Mouse (Mus musculus) ZHBTc4 (cell line): ENCODE data around the gene Ltc4s.

ENCODE experiments used
- DNase-seq: peaks from one replicate; pipeline ENCODE4 v3.0.0-alpha.2; 2011; ENCODE audit warnings: low read depth, low spot score

Gene Ltc4s

DNA sequence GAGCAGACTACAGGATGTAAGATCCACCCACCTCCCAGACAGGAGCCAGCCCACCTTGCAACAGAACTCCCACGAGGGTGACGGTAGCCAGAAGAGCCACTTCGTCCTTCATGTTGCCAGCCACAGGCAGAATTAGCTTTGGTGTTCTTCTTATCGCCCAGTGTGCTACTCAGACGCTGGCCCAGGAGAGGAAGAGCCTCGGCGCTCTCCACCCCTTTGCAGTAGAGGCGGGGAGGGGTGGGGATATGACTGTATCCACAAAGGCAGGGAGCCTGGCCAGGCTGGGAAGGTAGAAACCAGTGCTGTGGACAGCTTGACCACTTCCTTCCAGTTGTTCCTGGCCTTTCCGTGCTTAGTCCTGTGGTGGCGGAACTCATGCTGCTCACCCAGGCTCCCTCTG lies at the start of gene Ltc4s:
Gene Ltc4s (minus strand): TSS at position 293 of the 400 bp plus-strand sequence.
- no peak for DNase-seq

- no peak for DNase-seq
These were observed 48.0 kb upstream of the Ltc4s start for GRCm38 (mm10) chr11:50286428-50286827.

GRCm38 (mm10) chr11:50285696-50286095 lies 47.3 kb upstream of the Ltc4s start:
- no peak for DNase-seq

GRCm38 (mm10) chr11:50285263-50285662 lies 46.8 kb upstream of the Ltc4s start:
- DNase-seq: no peak

- peak; percentile 82 for DNase-seq
These were observed 41.6 kb upstream of the Ltc4s start for GRCm38 (mm10) chr11:50280053-50280452.

GRCm38 (mm10) chr11:50279005-50279404 lies 40.6 kb upstream of the Ltc4s start:
- DNase-seq: no peak

- no peak for DNase-seq
These were observed 39.3 kb upstream of the Ltc4s start for GRCm38 (mm10) chr11:50277706-50278105.

- DNase-seq: peak; percentile 62
These were observed 38.6 kb upstream of the Ltc4s start for GRCm38 (mm10) chr11:50277025-50277424.

GRCm38 (mm10) chr11:50275568-50276151 lies 37.2 kb upstream of the Ltc4s start:
- no peak for DNase-seq

DNA sequence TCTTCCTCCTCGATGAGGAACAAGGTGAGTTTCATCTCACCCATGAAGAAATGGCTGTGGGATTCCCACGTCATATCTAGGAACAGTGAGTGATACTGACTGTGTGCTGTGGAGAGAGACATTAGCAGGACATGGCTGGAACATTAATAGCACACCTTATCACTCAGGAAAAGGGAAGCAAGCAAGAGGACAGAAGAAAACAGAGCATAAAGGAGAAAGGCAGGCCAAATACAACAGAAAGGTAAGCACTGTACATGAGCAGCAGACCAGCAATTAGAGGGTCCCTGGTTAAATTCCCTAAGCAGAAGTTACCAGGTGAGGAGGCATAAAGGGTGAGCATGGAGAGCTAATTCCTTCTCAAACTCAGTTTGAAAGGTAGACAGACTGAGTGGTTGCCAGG lies 36.7 kb upstream of the Ltc4s start:
- no peak for DNase-seq

DNA sequence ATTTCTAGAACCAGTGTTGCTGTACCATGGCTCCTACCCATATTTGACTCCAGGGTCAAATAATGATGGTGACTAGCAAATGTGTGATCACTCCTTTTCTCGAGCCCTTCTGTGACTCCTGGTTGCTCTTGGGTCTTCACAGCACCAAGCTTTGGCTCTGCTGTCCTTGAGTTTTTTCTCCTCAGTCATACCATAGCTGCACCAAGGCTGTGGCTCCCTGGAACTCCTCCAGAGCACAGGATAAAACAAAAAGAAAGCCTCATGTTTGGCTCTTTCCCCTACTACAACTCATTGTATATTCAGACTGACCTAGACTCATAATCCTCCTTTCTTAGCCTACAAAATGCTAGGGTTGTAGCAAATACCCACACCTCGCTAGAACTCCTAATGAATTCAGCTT lies 34.4 kb upstream of the Ltc4s start:
- DNase-seq: no peak

- DNase-seq: no peak
These were observed 31.5 kb upstream of the Ltc4s start for GRCm38 (mm10) chr11:50269885-50270284.

DNA sequence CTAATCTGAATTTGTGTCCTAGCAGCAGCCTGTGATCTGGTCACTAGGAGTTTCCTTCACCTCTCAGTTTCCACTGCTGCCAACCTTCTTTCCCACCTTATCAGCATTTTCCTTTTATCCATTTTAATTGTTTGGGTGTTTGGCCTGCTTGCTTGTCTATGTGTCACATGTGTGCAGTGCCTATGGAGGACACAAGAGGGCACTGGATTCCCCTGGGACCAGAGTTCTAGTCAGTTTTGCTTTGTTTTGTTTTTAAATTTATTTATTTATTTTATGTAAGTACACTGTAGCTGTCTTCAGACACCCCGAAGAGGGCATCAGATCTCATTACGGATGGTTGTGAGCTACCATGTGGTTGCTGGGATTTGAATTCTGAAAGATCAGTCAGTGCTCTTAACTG lies 30.7 kb upstream of the Ltc4s start:
- DNase-seq: peak; percentile 57

DNA sequence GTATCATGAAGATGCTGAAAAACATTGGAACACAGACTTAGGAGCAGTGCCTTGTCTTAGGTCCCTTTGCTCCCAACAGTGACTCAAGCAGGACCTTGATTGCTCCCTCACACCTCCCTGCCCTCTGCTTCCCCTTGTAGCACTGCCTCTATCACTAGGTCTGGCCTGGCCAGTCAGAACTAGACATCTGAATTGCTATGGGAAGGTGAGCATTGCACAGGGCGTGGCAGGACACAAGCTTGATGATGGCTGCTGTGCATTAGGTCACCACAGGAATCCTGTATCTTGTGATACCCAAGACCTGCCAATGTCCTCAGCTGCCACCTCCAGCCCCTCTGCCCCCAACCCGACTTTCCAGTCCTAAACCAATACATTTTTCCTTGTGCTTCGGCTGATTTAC lies 28.6 kb upstream of the Ltc4s start:
- peak; percentile 69 for DNase-seq

DNA sequence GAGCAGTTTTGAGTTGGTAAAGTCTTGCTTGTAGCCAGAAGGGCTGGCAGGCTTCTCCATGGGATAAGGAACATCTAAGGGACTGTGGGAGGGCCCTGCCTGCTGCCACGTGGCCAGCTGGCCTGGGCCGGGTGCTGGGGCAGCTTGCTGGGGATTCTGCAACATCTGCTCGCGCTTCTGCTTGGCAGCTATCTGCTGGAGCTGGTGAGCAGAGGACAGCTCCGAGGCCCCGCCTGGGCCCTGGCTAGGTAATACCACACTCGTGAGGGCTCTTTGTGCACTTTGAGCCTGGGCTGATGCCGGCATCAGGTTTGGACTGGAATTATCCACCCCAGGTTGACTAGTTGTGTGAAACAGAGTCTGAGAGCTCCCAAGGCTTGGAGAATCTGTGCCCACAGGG lies 27.5 kb upstream of the Ltc4s start:
- peak; percentile 57 for DNase-seq

GRCm38 (mm10) chr11:50263198-50263597 lies 24.8 kb upstream of the Ltc4s start:
- DNase-seq: no peak

DNA sequence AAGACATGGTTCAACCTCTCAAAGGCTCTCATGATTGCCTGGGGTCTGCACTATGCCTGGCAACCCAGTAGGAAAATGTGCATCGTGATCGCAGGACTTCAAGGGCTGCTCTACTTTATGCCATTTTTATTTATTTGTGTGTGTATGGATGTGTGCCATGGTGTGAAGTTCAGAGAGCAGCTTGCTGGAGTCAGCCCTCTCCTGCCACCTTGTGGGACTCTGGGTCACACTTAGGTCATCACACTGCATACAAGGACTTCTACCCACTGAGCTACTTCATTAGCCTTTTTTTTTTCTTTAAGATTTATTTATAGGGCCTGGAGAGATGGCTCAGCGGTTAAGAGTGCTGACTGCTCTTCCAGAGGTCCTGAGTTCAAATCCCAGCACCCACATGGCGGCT lies 23.6 kb upstream of the Ltc4s start:
- no peak for DNase-seq

DNA sequence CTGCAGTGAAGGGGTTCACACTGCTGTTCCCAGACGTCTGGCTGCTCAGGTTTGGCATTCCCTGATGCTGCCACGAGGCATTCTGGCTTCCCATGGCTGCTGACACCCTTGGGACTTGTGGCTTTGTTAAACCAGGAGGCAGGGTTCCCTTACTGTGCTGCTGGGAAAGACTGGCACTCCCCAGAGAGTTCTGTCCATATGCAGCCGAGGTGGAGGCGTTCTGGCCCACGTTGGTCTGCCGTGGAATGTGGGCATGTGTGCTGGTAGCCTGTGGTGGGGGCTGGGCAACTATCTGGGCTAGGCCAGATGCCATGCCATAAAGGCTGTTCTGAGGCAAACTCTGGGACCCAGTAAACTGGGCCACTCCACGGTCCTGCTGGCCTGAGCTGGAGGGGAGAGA lies 19.9 kb upstream of the Ltc4s start:
- no peak for DNase-seq

- DNase-seq: no peak
These were observed 18.2 kb upstream of the Ltc4s start for GRCm38 (mm10) chr11:50256615-50257014.

GRCm38 (mm10) chr11:50254010-50254580 lies 15.7 kb upstream of the Ltc4s start:
- no peak for DNase-seq

DNA sequence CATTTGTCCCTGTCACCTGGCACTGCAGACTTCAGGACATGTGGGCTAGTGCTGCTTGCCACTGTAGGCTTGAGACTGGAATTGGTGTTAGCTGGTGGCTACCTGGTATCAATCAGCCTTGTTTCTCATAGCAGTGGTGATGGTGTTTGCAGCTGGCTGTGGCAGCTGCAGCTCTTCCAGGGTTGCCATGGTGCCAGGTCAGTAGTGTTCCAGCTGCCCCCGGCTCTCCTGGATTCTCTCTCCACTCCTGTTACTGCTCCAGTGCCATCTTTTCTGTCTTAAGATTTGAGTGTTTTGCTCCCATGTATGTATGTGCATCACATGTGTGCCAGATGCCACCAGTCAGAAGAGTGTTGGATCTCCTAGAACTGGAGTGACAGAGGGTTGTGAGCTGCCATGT lies 15.0 kb upstream of the Ltc4s start:
- DNase-seq: no peak

DNA sequence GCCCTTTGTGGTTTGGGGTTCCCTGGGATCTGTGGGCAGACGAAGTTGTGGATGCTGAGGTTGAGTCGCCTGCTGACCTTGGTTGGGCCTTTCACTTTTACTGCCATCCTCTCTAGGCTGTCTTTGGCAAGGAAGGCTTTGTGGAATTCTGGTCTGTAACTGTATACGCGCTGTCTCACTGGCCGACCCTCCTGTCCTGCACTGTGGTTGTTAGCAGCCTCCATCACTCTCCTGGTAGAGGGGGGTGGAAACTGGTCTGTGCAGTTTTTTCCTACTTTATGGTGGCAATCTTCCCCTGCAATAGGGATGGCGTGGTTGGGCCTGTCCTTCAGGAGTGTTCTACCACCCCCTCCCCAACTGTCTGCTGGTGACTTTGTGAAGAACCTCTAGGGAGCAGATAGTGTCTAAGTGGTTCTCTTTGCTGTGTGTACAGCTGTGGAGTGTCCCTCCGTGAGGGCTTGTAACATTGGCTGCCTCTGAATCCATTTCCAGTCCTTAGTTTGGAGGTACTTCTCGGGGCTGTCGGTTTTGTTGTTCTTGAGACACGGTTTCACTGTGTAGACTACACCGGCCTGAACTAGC lies 14.4 kb upstream of the Ltc4s start:
- peak; percentile 33 for DNase-seq

- peak; percentile 79 for DNase-seq
These were observed 13.8 kb upstream of the Ltc4s start for GRCm38 (mm10) chr11:50252166-50252565.
